Mouse (Mus musculus) hindbrain, embryonic 12.5 days (tissue): ENCODE data around the gene Vps8. TPM values are rescaled to one million over a fixed set of nuclear protein-coding genes. Genes with fewer than 3 reads are reported as not detected.

ENCODE experiments used
- polyA plus RNA-seq: library from polyadenylated mRNA; unstranded; fragments of >200 nt; fragmentation: Nextera tagmentation; extraction: Ambion mirVana; gene quantifications from 2 replicates; pipeline ENCODE4 v1.2.1, GENCODE M21; 2016

Gene Vps8
- polyA plus RNA-seq, 1 experiment from 2014 or later, result 28.0 TPM

Other genes with a start within 250 kb of the Vps8 start
- gene Ephb3, start 218.4 kb upstream of the Vps8 start, polyA plus RNA-seq, result 29.1 and 30.2 TPM in 2 replicates